Mouse (Mus musculus) gastrocnemius, postnatal 10 days (tissue): ENCODE measurements at regions not wholly inside any gene's neighbourhood (a gene's known extent, or its start where the extent isn't known, plus 50 kb on each side); places are given as distances from the start of the nearest gene placed in this dataset.

Source experiments
- DNase-seq: peaks from one replicate; pipeline ENCODE4 v3.0.0; 2021; ENCODE audit warnings: mixed read lengths

DNA sequence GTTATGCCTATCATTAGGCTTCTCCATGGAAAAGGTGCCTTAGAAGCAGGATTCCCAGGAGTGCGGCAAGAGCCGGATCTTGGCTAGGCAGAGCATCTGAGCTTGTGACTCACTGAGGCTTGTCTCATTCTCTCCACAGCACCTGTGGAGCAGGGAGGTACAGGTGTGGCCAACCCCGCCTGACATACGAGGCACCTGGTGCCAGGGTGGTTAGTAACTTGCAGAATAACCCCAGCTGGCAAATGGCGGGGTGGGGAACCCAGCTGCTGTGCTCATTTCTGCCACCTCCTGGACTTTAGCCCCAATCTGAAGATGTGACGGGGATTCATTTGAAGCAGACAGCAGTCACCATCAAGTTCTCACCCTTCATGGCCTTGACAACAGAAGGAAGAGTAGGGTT is 96.2 kb downstream of the Pdgfra start:
- DNase-seq, result no peak

DNA sequence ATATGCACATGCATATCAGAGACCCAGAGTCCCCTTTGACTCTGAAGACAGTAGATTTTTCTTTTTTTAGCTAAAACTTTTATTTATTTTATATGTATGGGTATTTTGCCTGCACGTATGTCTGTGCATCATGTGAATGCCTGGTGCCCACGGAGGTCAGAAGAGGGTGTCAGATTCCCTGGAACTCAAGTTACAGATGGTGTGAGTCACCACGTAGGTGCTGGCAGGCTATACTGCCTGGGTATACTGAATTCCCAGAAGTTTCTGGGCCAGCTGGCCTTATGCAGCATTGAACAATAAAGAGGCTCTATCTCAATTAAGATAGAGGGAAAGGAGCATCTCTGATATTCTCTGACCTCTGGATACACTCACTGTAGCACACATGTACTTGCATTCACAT is 97.6 kb downstream of the Pdgfra start:
- no peak for DNase-seq

DNA sequence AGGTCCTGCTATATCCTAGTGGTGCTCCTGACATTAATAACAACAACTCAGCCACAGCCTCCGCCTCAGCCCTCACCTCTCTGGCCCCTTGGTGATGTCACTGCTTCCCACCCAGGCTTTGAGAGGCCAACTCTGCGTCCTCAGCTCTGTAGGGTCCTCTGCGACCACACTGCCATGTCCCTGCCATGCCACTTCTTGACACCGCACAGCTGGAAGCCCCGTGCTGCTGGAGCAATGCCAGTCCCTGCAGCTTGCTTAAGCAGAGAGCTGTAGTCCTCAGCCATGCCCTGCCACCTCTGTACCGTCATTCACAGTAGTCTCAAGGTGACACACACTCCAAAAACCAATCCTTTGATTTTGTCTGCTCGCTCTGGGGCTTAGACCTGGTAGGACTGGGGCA is 101.3 kb downstream of the Pdgfra start:
- DNase-seq, result peak; percentile 6

DNA sequence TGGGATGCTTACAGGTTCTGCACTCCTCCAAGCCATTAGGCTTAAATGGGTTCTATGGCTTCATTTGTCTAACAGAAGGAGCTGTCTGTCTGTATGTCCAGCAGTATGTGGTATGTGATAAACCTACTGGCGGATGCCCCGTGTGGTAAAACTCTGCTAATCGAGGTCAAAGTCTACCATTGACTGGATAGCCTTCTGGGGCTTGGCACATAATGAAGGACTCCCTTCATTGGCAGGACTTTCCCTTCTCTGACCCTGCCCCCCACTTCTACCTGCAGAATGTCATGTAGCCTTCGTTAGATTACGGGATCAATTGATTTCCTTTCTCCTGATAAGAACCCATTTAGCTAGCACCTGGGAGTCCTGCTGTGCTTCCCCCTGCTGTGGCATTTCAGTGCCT is 101.7 kb downstream of the Pdgfra start:
- DNase-seq, result no peak

DNA sequence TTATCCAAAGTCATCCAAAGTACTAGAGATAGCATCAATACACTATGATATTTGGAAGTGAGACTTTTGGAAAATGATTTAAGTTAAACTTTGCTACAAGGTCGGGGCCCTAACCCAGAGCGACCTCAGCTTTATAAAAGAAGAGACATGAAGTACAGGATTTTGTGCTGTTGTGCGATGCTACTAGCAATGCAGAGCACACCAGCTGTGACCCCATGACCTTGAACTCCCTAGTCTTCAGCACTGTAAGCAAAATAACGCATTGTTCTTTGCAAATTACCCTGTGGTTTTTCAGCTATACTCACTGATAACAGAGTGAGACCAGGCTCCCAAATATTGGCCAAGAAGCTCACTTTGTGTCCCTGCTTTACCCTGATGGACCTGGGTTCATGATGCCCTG is 104.1 kb downstream of the Pdgfra start:
- no peak for DNase-seq

DNA sequence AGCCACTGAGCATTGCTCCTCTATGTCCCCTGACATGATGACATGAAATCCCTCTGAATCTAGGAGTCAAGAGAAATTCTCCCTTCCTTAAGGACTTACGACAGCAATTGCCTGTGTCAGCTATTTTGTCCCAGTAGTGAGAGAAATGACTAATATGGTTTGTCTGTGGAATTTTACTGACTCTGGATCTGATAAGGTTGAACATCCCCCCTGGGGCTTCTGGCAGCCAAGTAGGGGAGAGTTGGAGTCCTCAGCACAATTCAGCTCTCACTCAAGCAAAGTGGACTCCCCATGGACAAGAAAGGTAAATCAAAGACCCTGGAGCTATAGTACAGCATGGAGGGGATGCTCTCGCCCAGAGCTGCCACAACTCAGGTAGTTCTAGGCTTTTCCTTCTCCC is 105.0 kb downstream of the Pdgfra start:
- DNase-seq, result no peak

DNA sequence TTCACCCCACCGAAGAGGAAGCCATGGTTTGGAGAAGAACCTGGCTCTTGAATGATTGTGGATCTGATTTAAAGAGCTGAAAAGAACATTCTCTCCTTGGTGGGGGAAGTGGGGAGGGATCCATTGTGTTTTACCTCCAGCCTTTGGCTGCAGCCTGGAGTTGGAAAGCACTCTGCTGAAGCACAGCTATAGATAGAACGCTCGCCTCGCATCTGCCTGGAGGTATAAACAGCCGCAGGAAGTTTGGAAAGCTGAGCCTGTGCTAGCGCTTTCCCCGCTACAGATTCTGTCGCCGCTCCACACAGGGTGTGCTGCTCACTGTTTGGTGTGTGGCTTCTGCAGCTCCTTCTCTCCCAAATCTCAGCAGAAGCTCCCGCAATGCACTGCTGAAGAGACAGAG is 108.2 kb downstream of the Pdgfra start:
- DNase-seq, result no peak

DNA sequence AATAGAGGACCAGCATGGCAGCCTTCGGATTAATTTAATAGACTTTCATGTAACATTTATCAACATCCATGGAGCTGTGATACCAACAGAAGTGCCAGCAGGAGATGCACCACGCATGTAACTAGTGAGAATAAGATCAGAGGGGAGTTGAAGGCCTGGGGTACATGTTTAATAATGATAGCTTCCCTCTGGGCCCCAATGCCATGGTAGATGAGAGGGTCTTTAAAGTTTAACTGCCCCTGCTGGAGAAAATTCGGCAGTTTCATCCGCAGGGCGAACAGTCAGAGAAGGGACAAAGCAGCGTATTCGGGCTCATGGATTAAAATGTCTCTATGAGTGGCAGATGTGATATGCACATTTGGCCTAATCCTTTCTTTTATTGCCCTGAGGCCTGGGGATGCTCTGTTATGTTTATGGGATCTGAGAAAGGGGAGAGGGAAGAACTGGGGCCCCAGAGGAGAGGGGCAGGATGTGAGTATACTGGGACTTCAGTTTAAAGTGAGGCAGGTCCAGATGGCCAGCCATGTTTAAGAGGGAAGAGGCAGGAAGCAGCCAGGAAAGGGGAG is 114.1 kb downstream of the Pdgfra start:
- no peak for DNase-seq

DNA sequence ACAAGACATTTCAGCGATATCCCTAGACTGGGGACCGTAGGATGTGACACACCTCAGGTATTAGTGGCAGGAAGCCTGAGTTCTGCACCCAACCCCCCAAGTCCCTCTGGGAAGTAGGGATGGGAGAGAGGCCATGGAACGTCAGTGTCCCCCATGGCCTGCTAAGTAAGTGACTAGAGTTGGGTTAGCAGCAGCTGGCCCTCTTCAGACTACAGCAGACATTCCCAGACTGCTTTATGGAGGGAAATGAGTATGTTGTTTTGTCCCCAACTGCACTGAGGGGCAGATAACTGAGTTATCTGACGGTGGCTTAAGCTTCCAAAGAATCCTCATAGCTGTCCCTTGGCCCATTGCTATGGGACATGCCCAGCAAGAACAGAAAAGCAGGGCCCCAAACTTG is 114.8 kb downstream of the Pdgfra start:
- no peak for DNase-seq

DNA sequence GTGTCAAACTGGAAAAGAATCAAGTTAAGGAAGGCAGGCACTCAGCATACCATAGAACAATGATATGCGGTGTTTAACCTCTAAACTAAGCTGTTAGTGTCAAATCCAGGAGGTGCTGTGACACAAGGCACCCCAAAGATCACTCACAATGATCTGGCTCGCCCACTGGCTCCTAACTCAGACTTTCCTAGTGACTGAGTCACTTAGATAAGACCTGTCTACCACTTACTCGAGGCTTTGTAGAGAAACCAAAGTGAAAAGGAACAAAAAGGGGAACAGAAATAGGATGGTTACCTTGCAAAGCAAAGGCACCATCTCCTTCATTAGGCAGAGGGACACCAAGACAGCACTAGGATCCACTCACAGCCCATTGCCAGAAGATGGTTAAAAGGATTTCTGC is 115.7 kb downstream of the Pdgfra start:
- no peak for DNase-seq

DNA sequence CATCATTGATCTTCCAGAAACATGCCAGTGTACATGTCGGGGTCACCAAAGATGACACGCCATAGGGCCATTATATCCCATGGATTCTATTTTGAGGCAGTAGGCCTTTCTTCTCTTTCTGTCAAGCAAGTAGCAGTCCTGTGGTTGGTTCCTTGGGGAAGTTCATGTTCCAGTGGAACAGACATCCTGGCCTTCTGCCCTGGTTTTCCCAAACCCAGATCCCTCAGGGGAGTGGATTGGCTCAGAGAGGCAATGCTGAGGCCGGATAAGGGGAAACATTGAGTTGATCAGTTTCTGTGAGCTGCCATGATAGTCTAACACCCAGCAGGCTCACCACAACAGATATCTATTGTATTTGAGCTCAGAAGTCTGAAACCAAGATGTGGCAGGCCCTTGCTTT is 125.9 kb downstream of the Pdgfra start:
- no peak for DNase-seq

DNA sequence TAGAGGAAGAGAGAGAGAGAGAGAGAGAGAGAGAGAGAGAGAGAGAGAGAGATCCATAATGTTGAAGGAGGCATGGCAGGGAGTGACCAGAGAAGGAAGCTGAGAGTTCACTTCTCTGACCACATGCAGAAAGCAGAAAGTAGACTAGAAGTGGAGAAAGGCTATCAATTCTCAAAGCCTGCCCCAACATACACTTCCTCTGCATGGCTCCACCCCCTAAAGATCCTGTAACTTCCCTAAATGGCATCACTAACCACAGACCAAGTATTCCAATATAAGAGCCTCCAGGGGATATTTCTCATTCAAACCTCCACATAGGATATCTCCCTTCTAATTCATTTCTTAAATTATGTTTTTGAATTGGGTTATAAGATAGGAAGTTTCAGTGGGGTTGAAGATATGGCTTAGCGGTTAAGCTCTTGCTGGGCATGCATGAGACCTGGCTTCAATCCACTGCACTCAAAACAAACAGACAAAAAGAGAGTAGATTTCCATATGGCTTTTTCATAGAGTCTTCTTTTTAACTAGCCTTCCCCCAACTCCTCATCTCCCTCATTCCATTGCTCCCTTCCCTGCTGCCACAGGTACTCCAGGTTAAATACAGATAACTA is 127.6 kb downstream of the Pdgfra start:
- no peak for DNase-seq

DNA sequence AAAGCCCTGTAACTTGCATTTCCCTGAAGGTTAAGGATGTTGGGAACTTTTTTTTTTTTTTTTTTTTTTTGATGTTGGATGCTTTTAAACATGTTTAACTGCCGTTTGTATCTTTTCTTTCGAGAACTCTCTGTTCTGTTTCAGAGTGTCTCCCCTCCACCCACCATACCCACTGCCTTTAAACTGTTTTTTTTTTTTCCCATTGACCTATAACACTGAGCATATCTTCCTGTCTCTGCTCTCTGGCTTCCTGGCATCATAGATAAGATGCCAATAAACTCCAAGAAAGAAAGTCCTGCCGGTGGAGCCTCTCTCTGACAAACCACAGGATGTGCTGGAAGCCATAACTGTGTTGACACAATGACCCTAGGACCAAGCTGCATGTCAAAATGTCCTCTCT is 128.6 kb downstream of the Pdgfra start:
- DNase-seq, result no peak

DNA sequence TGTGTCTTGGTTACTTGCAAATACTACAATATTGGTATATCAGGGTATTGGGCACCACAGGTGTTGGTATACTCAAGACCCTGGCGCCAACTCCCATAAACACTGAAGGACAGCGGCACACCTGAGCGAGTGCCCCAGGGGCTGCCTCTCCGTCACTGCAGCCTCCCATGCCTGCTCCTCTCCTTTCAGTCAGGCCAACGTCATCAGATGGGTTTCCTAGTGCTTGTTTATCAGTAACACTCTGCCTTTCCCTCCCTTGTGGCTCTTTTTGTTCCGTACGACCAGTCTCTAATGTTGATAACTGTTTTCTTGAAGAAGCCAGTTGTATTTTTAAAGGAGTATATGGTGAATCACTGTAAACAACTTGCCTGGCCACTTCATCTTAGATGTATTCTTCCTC is 129.4 kb downstream of the Pdgfra start:
- no peak for DNase-seq

DNA sequence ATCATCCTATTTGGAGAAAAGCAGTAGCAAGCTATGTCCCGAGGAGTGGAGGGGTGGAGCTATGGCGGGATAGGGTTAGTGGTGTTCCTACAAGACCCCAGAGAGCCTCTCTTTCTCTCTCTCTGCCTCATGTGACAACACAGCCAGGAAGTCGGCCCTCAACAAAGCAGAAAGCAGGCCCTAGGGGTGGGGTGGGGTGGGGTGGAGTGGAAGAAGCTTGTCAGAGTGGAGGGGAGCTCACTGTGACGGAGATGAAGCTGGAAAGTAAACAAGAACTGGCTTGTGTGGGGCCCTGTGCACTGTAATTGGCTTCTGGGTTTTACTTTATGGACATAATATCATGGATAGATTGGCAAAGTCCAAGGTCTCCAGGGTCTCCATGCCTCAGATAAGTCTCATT is 130.5 kb downstream of the Pdgfra start:
- no peak for DNase-seq

DNA sequence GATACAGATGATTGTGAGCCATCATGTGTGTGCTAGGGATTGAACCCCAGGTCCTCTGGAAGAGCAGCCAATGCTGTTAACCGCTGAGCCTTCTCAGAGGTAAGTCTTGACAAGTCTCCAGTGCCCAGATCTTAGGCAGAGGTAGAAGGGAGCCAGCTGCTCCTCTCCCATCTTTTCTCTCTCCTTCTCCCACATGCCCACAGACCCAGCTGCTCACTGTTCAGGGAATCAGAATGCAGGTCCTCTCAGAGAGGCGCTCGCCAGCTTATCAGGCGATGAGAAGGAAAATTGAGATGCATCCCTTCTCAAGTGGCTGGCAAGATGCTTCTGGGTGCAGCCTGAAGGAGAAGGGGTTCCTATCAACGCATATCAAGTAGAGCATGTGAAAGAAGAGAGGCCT is 131.7 kb downstream of the Pdgfra start:
- DNase-seq, result no peak

DNA sequence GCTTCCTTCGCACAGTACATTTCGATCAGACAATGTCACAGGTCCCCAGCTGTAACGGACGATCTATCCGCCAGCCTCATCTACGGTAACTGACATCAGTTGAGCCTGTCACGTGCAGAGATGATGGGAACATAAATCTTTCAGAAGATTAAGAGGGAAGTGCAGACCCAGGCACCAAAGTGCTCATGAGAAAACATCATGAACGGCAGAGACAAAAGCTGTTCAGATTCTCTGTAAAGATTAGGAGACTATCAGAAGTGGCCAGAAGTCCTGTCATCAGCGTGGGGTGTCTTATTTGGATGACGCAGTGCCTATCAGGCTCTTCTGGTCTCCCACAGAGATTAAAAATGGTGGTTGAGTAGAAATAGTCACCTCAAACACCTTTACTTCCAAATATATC is 133.9 kb downstream of the Pdgfra start:
- no peak for DNase-seq

DNA sequence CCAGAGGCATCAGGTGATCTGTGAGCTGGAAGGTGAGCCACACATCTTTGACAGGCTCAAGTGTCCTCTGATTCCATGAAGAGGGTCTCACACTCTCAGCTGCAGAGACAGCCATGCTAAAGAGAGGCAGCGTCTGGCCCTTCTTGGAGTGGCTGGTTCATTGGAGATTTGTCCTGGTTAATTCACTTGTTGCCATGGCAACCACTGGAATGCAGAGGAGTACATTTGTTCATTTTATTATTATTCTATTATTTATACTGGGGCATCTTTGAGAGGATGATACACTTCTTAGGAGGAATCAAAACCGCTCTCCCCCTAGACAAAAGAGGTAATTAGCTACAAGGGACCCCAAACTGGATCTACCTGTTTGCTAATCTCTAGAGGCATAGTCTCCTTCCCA is 143.6 kb downstream of the Pdgfra start:
- no peak for DNase-seq

DNA sequence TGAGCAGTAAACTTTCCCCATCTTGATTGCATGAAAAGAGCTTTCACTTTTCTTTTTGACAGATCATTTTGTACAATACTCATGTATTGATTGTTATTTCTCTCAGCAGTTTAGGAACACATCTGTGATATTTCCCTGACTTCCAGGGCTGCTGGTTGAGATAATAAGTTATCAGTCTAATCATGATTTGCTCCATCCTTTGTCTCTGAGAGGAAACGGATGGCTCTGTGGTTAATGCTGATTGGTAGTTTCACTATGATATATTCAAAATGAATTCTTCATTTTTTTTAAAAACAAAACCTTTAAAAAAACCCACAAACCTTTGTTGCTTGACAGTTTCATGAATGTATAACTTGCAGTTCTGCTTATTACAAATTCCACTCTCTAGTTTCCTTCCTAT is 160.8 kb downstream of the Pdgfra start:
- DNase-seq, result no peak

DNA sequence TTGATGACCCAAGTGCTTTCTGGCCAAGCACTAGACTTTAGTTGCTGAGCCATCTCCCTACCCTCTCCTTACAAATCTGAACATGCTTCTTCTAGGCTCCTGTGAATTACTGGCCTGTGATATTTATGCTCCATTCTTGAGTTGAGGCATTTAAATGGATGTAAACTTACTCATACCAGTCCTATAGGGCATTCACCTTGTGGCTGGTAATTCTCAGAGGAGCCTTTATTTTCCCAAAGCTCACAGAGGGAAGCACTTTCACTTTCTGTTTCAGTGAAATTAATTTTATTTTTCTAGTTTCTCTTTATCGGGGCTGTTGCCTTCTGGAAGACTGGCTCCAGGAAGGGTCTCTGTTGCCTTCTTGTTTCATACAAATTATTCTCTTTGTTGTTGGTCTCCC is 163.9 kb downstream of the Pdgfra start:
- DNase-seq, result no peak

DNA sequence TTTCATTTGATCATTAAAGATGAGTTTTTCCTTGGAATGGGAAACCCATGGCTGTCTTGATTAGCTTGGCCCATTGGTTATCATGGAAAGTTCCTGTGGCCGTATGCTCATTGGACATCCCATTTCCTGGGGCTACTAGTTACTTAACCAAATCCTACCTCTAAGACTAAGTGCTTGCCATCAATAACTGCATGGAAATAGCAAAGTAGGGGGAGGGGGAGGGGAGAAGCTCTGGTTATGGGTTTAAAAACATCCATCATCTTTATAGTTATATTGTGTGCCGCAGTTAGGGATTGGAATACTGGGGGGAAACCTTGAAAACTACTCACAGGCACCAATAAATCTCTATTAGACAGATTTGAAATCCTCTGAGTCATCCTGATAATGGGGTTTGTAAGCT is 168.4 kb downstream of the Pdgfra start:
- no peak for DNase-seq

DNA sequence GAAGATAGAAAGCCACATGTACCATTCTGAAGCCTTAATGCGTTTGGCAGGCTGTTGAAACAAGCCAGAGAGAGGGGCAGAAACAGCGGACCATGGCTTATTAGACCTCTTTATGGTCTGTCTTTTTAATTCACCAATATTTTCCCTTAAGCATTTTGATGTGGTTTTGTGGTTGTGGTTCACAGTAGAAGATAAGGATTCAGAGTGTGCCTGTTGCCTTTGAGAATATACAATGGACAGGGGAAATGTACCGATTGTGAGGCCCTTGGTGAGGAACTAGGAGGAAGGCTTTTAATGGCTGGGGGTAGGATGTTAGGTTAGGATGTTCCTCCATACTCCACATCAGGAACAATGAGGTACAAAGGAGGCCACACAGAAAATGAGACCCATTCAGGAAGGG is 182.0 kb downstream of the Pdgfra start:
- no peak for DNase-seq

DNA sequence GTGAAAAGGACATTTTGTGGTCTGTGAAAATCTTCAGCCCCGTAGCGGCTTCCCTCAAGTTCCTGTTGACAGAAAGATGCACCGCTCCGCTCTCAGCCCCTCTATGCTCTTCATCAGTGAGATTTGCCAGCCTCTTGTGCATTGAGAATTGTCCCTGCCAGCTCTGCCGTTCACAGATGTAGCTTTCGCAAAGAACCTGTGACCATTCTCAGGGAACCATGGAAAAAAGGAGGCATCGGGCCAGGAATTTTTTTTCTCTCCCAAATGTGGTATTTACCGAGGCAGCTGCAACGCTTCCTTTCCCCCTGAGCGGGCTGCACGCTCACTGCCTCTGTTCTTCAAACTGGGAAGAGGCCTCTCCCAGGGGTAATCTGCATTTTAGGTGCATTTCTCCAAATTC is 184.4 kb downstream of the Pdgfra start:
- DNase-seq, result peak; percentile 10

DNA sequence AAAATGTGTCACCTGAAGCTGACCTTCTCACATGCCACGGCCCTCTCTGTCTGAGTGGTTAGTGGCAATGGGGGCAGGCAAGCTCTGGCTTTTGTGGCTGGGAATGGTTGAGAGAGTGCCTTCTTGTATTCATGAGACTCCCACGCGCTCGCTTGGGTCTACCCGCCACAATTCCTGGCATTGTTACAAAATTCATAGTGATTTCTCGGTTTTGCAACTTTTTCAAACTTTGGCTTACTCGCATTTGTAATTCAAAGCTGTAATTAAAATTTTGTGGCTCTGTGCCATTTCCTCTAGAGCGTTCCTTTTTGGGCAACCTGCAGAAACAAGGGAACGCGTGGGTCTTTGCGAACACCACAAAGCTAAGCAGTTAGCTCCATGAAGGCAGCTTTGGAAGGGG is 186.3 kb downstream of the Pdgfra start:
- DNase-seq, result no peak

DNA sequence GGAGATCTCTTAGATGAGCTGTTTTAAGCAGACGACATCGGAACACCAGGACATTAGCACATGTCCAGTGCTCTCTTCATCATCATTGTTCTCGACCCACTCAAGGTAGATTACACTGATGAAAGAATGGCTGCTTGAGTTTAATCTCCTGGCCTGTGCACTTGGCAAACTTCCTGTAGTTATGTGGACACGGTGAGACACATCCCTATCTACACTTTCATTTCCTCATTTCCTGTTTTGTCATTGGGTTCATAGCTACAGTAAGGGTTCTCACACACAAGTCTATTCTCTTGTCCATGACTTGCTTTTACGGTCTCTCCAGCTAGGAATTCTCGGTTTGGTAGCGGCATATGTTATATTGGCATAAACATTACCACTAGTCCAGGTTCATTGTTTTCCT is 190.5 kb downstream of the Pdgfra start:
- no peak for DNase-seq
